Mouse (Mus musculus) liver, embryonic 11.5 days (tissue): ENCODE results near the gene Ccdc110. TPM values are rescaled to one million over a fixed set of nuclear protein-coding genes. Genes with fewer than 3 reads are reported as not detected.

Experiments used
- polyA plus RNA-seq: library from polyadenylated mRNA; unstranded; fragments of >200 nt; fragmentation: Nextera tagmentation; extraction: Ambion mirVana; gene quantifications from 2 replicates; pipeline ENCODE4 v1.2.1, GENCODE M21; 2014

Ccdc110 gene
- polyA plus RNA-seq, 1 experiment from 2014 or later = not detected

Other genes with a start within 250 kb of the Ccdc110 start
- gene Pdlim3, start 49.2 kb upstream of the Ccdc110 start, polyA plus RNA-seq = 7.7 and 8.3 TPM in 2 replicates
- 2.0 and 2.2 TPM in 2 replicates for gene 1700029J07Rik, start 40.6 kb downstream of the Ccdc110 start, polyA plus RNA-seq
- 67.1 and 71.1 TPM in 2 replicates for gene Ufsp2, start 40.9 kb downstream of the Ccdc110 start, polyA plus RNA-seq
- gene Lrp2bp, start 64.7 kb downstream of the Ccdc110 start, polyA plus RNA-seq = 0.29 and 0.40 TPM in 2 replicates
- gene Ankrd37, start 71.1 kb downstream of the Ccdc110 start, polyA plus RNA-seq = 17.6 and 19.9 TPM in 2 replicates
- gene Cfap97, start 217.2 kb downstream of the Ccdc110 start, polyA plus RNA-seq = 16.2 and 18.0 TPM in 2 replicates
- 7.0 and 10.6 TPM in 2 replicates for gene Snx25, start 217.5 kb downstream of the Ccdc110 start, polyA plus RNA-seq